Mouse (Mus musculus): Measurements from ENCODE around the gene Adgre5.

Adgre5 gene

DNA sequence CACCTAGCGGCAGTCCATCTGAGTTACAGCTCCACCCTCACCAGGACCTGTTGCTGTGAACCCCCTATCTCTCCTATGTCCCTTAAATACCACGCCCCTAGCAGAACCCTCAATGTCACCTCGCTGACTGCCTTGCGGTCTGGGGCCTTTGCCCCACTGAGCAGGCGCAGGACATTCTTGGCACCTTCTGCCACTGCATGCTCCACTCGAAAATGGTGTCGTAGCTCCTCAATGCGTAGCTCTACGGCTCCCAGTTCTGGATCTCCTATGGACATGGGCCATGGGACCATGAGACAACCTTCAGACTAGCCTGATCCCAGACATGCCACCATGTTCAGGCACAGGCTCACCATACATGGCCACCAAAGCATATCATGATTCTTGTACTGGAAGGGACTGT is 56.6 kb downstream of the Adgre5 start:
- no peak for DNase-seq (ENCODE audit: low spot score)

DNA sequence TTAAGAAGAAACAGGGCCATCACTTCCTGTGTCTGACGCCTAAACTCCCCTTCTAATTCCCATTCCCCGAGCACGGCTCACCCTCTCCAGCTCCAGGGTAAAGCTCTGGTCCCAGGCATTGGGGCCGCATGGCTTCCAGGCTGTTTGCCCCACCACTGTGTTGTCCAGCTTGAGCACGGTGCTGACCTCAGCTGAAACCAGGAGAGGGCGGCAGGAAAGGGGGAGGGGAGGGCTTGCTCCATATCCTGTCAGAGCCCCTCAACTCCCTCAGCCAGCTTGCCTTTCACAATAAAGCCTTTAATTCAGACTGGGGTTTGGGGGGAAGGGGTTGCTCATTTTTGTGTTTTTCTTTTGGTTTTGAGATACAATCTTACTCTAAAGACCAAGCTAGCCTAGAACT is 60.0 kb downstream of the Adgre5 start:
- DNase-seq (ENCODE audit: low spot score): no peak

DNA sequence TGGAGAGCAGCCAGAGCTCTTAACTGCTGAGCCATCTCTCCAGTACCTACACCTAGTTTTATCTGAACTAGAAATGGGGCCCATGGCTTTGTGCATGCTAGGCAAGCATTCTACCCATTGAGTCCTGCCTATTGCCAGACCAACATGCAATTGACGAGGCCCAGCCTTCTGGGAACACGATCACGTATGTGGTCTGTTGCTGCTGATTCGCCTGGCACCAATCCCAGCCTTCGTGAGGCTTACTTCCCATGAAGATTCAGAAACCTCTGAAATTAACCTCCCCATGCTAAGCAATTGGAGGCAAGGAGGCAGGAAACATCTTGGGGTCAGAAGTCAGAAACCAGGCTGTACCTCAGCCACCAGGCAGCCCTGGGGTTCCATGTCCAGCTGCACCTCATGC is 60.5 kb downstream of the Adgre5 start:
- DNase-seq (ENCODE audit: low spot score): no peak

DNA sequence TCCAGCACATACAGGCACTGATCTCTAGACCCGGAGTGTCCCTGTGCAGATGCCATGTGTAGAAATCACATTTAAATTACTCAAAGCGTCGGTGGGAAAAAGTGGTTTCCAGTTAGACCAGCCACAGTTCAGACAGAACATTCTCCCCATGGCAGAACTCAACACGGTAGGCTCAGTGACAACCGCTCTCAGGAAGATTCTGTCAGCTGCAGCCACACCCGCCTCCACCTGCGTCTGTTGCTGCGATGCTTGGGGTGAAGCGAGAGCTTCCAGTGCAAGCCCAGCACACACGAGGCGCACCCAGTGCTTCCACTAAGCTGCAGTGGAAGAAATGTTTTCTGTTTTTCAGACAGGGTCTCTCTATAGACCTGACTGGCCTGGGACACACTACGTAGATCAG is 61.3 kb downstream of the Adgre5 start:
- DNase-seq (ENCODE audit: low spot score): no peak

DNA sequence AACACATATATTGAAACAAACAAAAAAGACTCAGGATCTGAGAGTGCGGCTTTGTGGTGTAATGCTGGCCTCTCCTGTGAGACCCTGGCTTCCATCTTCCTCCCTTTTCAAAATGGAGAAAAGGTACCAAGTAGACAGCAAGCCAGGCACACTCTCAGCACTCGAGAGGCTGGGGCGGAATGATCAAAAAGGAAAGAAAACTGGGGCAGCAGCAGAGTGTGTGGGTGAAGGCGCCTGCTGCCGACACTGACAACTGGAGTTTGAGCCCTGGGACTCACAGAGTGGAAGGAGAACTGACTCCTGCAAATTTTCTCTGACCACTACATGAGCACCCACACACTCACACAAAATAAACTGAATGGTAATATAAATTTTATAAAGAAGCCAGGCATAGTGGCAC is 66.6 kb downstream of the Adgre5 start:
- DNase-seq (ENCODE audit: low spot score): no peak
